Mouse (Mus musculus) forelimb bud, embryonic 11.5 days (tissue): Measurements from ENCODE around the gene Pde1b.

Source experiments
- DNase-seq: peaks from one replicate; pipeline ENCODE4 v3.0.0-alpha.2; 2012; ENCODE audit warnings: low read depth, low spot score

Pde1b gene

GRCm38 (mm10) chr15:103551053-103551452 is 48.2 kb downstream of the Pde1b start:
- peak; percentile 27 for DNase-seq

GRCm38 (mm10) chr15:103552096-103552690 is 49.4 kb downstream of the Pde1b start:
- DNase-seq, result peak; percentile 64

GRCm38 (mm10) chr15:103564981-103565380 is 62.1 kb downstream of the Pde1b start, which contains the start of gene Glycam1:
TSS of gene Glycam1 (minus strand) at chr15:103565081.
- DNase-seq, result no peak
